Mouse (Mus musculus) G1E (cell line): ENCODE results near the gene Aldh2.

Experiments used
- CTCF ChIP-seq: IDR thresholded peaks from 2 replicates; pipeline ENCODE4 v1.5.1; 2012; ENCODE audit warnings: low read depth, low read length, inconsistent platforms, mixed read lengths
- GATA1 ChIP-seq: IDR thresholded peaks from 2 replicates; pipeline ENCODE4 v1.6.1; 2012; ENCODE audit warnings: borderline replicate concordance, low read length, inconsistent platforms, mixed read lengths
- TAL1 ChIP-seq: conservative IDR thresholded peaks from 2 replicates; pipeline ENCODE4 v1.6.1; 2012; ENCODE audit warnings: low read depth, low read length, inconsistent platforms, mixed read lengths

- TF ChIP-seq CTCF (no peak), GATA1 (no peak), TAL1 (no peak)
Measured at GRCm38 (mm10) chr5:121623241-121623640, 29.6 kb upstream of the Aldh2 start.
